Mouse (Mus musculus) liver, embryonic 15.5 days (tissue): ENCODE data around the gene Msi2. TPM values are rescaled to one million over a fixed set of nuclear protein-coding genes. Genes with fewer than 3 reads are reported as not detected.
A peak's percentile ranks its signal among the peaks of the same experiment; 100 is the strongest.

Source experiments
- ATAC-seq: fragments of 200-750 bp; cut with Nextera tagmentation; 2 replicates; pipeline ENCODE4 v1.8.0; 2017; ENCODE audit warnings: moderate number of reproducible peaks, mild to moderate bottlenecking, moderate library complexity; ENCODE audit not compliant: insufficient read depth
- H3K27ac ChIP-seq: fragments of 300-500 bp; sonication (generic); replicated peaks from 2 replicates; pipeline ENCODE4 v1.5.1; 2015; ENCODE audit warnings: mild to moderate bottlenecking, inconsistent platforms
- H3K27me3 ChIP-seq: fragments of 300-500 bp; sonication (generic); 2 replicates; pipeline ENCODE4 v1.6.1; 2015; ENCODE audit warnings: mild to moderate bottlenecking, inconsistent platforms
- H3K36me3 ChIP-seq: fragments of 300-500 bp; sonication (generic); replicated peaks from 2 replicates; pipeline ENCODE4 v1.6.1; 2015; ENCODE audit warnings: moderate library complexity, mild to moderate bottlenecking, inconsistent platforms
- H3K4me1 ChIP-seq: fragments of 300-500 bp; sonication (generic); replicated peaks from 2 replicates; pipeline ENCODE4 v1.6.1; 2015; ENCODE audit warnings: inconsistent platforms
- H3K4me2 ChIP-seq: fragments of 300-500 bp; sonication (generic); 2 replicates; pipeline ENCODE4 v1.6.1; 2015; ENCODE audit warnings: moderate library complexity, mild to moderate bottlenecking, inconsistent platforms
- H3K4me3 ChIP-seq: fragments of 300-500 bp; sonication (generic); replicated peaks from 2 replicates; pipeline ENCODE4 v1.5.1; 2015; ENCODE audit warnings: mild to moderate bottlenecking, inconsistent platforms
- H3K9ac ChIP-seq: fragments of 300-500 bp; sonication (generic); 2 replicates; pipeline ENCODE4 v1.6.1; 2015; ENCODE audit warnings: moderate library complexity, mild to moderate bottlenecking, inconsistent platforms
- H3K9me3 ChIP-seq: fragments of 300-500 bp; sonication (generic); replicated peaks from 2 replicates; pipeline ENCODE4 v1.6.1; 2016; ENCODE audit warnings: inconsistent platforms
- WGBS: fragments of 180-500 bp; shearing (Covaris S2); methylation state at CpG from one replicate; pipeline ENCODE4 v1.1.7; 2015; ENCODE audit warnings: mixed read lengths; ENCODE audit not compliant: insufficient replicate concordance; 5-methylcytosine and 5-hydroxymethylcytosine counted together
- polyA plus RNA-seq: library from polyadenylated mRNA; unstranded; fragments of >200 nt; fragmentation: Nextera tagmentation; extraction: Ambion mirVana; gene quantifications from 2 replicates; pipeline ENCODE4 v1.2.1, GENCODE M21; 2015

Msi2 gene
- polyA plus RNA-seq, 1 experiment from 2014 or later, result 3.1 TPM

DNA sequence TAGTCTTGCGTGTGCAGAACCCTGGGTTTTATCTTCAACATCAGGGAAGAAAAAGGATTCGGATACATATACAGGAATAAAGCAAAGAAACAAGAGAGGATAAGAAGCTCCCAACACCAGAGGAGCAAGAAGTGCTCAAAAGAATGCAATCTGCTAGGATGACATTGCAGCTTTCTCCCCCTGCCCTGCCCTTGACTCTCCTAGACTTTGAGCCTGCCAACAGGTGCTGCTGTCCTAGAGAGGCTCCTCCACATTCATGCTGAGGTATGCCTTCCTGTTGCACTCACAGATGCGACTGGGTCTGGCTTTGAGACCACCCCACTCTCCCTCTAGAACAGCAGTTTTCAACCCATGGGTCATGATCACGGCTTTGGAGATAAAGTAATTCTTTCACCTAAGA is 96.5 kb downstream of the Msi2 start:
- no peak overlapping the region for H3K4me2 ChIP-seq
- no peaks in the 10 kb centered on the region for H3K27me3 ChIP-seq
- peaks cover 65% of the 10 kb centered on the region for H3K4me1 ChIP-seq
- H3K27ac ChIP-seq, result no peak overlapping the region
- no peaks in the 10 kb centered on the region for H3K36me3 ChIP-seq
- H3K9me3 ChIP-seq, result no peaks in the 10 kb centered on the region
- no peak for ATAC-seq
- H3K4me3 ChIP-seq, result no peak overlapping the region
- 52% methylated on average over 4 of the region's 4 CpGs for WGBS
- no peak overlapping the region for H3K9ac ChIP-seq

DNA sequence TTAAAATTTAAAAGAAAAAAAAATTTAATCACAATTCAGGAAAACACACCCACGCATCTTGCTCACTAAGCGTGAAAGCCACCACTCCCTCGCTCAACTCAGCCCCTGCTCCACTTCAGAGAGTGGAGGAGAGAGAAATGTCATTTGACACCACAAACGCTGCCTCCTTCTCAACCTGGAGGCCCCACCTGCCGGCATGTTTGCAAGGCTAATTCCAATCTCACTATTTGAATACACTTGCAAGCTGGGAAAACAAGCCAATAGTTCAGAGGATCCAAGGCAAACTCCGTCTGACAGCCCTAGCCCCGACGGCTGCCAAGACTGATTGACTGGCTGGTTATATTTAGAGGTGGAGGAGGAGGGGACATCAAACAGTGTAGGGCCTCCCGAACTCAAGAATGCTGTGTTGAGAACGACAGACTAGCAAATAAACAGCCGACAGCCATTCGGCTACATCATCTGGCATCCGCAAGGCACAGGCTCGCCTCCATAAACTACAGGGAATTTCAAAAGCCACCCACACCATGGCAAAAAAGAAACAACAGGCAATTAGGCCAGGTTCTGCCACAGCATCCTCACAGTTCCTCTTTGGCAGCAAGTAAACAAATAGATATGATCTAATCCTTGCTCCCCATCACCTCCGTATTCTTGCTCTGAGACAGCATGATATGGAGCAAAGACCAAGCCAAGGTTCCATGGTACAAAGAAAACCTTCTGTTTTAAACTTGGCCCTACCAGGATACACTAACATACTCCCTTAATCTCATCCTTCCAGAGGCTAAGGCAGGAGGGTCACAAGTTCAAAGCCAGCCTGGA is 97.9 kb downstream of the Msi2 start:
- 44% methylated on average over 15 of the region's 15 CpGs for WGBS
- Histone ChIP-seq H3K4me3 (no peak overlapping the region), H3K9me3 (no peaks in the 10 kb centered on the region), H3K36me3 (no peaks in the 10 kb centered on the region), H3K4me1 (peaks cover 62% of the 10 kb centered on the region), H3K4me2 (no peak overlapping the region), H3K27ac (0 out of 2 replicates have a peak overlapping the region, but pooled peaks have one; percentile 19), H3K27me3 (no peaks in the 10 kb centered on the region), H3K9ac (no peak overlapping the region)
- ATAC-seq, result peak; percentile 54; the same call in 1 of the 2 replicates

DNA sequence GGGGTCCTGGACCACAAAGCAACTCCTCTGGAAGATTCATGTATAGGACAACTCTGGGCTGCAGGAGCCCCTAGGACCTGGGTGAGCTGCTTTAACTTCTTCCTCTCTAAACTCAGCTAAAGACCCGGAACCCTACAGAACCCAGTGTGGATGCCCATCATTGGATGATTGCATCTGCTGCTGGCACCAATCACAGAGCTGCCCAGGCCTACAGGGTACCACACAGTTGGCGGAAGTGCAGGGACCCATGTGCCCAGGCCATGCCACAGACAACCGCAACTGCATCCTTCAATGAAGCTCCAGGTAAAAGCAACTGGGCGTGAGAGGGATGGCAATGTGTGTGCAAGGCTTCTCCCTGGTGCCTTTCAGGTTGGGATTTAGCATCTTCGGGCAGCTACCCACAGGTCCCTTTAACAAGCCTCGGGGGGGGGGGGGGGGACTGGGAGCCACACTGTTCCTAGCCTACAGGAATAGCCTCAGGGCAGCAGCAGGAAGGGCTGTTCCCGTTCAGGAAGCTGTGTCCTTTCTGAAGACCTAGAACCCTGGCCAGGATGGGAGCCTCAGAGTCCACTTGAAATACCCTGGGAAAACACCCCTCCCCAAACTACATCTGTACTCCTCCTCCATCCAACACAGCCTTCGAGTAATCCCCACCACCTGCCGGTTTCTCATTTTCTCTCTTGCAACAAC is 98.7 kb downstream of the Msi2 start:
- H3K9ac ChIP-seq, result no peak overlapping the region
- no peak overlapping the region for H3K4me2 ChIP-seq
- H3K9me3 ChIP-seq, result no peaks in the 10 kb centered on the region
- H3K27me3 ChIP-seq, result no peaks in the 10 kb centered on the region
- 59% methylated on average over 9 of the region's 9 CpGs for WGBS
- no peak for ATAC-seq
- H3K4me3 ChIP-seq, result no peak overlapping the region
- H3K36me3 ChIP-seq, result no peaks in the 10 kb centered on the region
- no peak overlapping the region for H3K27ac ChIP-seq
- peaks cover 65% of the 10 kb centered on the region for H3K4me1 ChIP-seq

DNA sequence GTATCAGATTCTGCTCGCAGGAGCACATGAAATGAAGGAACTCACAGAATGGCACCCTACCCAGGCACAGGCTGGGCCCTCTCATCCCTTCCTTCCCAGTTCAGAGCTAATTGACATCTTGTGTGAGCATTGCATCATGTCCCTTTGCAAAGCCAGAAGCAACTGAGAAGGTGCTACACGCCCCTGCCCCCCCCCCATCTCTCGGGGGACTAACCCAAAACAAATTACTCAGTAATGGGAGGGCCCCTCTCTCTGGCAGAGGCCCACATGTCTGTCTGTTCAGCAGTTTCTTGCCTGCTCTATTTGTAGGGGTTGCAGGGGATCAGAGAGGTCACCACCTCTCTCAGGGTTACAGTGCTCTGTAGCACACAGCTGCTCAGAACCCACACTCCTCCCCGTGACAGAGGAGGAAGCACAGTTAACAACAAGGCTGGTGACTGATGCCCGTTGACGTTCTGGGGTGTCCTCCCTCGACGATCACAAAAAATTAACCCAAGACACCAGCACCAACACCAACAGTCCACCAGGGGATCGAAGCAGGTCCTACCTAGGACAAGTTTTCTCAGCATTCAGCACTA is 99.5 kb downstream of the Msi2 start:
- Histone ChIP-seq H3K4me2 (no peak overlapping the region), H3K9ac (no peak overlapping the region), H3K27me3 (no peaks in the 10 kb centered on the region), H3K4me3 (no peak overlapping the region), H3K4me1 (peaks cover 73% of the 10 kb centered on the region), H3K27ac (no peak overlapping the region), H3K36me3 (no peaks in the 10 kb centered on the region), H3K9me3 (no peaks in the 10 kb centered on the region)
- WGBS, result 24% methylated on average over 9 of the region's 9 CpGs
- ATAC-seq, result no peak; the same call in 1 of the 2 replicates

DNA sequence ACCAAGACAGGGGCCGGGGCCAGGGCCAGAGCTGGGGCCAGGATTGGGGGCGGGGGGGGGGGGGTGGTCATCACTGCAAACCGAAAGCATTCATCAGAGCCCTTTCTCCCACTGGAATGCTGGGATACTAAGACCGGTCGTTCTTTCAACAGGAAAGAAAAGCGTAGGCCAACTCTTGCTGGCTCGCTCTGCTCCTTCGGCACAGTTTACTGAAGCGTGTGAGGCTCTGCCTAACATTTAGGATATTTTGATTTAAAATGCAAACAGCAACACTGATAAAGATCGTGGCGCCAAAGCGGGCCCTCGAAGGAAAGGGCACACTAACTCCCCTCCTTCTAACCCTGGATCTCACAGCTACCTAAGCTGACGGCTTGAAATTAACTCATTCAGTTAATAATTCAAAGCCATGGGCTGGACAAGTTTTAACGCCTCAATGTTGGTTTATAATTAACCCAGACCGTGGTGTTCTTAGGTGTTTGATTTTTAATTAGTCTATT is 100.3 kb downstream of the Msi2 start:
- Histone ChIP-seq H3K4me3 (no peak overlapping the region), H3K9me3 (no peaks in the 10 kb centered on the region), H3K36me3 (no peaks in the 10 kb centered on the region), H3K9ac (no peak overlapping the region), H3K27me3 (no peaks in the 10 kb centered on the region), H3K4me2 (no peak overlapping the region), H3K4me1 (peaks cover 73% of the 10 kb centered on the region), H3K27ac (peak overlapping the region; percentile 9; the same call in 1 of the 2 replicates)
- 65% methylated on average over 16 of the region's 16 CpGs for WGBS
- ATAC-seq, result no peak

DNA sequence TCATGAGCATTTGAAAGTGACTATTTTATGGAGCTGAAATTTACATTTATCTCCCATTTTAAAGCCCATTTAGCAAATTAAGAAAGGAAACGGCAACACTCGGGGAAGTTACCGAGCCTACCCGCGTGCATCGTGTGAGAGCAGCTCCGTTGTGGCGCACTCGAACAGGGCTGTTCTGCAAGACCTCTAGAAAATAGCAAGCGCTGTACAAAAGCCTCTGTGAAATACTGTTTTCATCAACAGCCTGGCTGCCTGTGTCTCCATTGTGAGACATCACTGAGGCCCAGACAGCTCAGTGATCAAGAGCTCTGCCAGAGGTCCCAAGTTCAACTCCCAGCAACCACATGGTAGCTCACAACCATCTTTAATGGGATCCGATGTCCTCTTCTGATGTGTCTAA is 100.9 kb downstream of the Msi2 start:
- WGBS, result 87% methylated on average over 11 of the region's 11 CpGs
- no peak overlapping the region for H3K4me2 ChIP-seq

DNA sequence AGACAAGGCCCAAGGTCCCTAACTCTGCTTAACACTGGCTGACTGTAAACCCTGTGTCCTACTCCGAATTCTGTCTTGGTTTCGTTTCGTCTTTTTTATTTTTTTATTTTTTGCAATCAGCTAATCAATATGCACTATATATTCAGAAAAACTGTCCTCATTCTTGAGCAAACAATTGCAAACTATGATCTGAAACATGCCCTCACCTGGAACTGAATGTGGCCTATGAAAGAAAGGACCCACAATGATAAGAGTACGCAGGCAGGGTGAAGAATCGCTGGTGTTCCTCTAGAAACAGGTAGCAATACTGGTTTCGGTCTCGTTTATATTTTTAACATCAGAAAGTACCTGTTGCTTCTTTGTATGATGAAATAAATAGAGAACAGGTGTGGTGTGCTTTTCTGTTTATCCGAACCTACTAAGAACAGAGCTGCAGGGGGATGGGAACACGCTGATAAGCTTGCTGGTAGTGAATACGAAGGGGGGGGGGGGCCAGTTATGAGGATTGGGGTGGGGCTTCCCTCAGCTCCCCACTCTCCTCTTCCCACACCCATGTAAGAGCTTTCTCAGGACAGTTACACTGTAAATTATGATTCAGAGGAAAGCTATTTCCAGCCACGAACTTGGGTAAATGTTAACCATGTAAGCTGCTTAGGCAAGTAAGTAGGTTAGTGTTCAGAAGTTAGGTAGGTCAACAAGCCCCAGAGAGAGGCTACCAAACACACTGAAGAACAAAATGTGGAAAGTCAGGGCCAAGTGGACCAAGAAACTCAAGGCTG is 103.6 kb downstream of the Msi2 start:
- no peaks in the 10 kb centered on the region for H3K36me3 ChIP-seq
- H3K27ac ChIP-seq, result peak overlapping the region; percentile 61
- 35% methylated on average over 11 of the region's 11 CpGs for WGBS
- H3K4me3 ChIP-seq, result peak overlapping the region; percentile 9; the same call in 1 of the 2 replicates
- H3K27me3 ChIP-seq, result no peaks in the 10 kb centered on the region
- no peaks in the 10 kb centered on the region for H3K9me3 ChIP-seq
- 0 out of 2 replicates have a peak overlapping the region, but pooled peaks have one; percentile 1 for H3K9ac ChIP-seq
- H3K4me2 ChIP-seq, result peak overlapping the region; percentile 54
- peaks cover 69% of the 10 kb centered on the region for H3K4me1 ChIP-seq
- ATAC-seq, result peak; percentile 43

More for the DNA sequence above, 100.9 kb downstream of the Msi2 start:
- no peak for ATAC-seq
- Histone ChIP-seq H3K27me3 (no peaks in the 10 kb centered on the region), H3K36me3 (no peaks in the 10 kb centered on the region), H3K4me3 (no peak overlapping the region), H3K4me1 (peaks cover 75% of the 10 kb centered on the region), H3K9me3 (no peaks in the 10 kb centered on the region), H3K9ac (no peak overlapping the region), H3K27ac (no peak overlapping the region)

DNA sequence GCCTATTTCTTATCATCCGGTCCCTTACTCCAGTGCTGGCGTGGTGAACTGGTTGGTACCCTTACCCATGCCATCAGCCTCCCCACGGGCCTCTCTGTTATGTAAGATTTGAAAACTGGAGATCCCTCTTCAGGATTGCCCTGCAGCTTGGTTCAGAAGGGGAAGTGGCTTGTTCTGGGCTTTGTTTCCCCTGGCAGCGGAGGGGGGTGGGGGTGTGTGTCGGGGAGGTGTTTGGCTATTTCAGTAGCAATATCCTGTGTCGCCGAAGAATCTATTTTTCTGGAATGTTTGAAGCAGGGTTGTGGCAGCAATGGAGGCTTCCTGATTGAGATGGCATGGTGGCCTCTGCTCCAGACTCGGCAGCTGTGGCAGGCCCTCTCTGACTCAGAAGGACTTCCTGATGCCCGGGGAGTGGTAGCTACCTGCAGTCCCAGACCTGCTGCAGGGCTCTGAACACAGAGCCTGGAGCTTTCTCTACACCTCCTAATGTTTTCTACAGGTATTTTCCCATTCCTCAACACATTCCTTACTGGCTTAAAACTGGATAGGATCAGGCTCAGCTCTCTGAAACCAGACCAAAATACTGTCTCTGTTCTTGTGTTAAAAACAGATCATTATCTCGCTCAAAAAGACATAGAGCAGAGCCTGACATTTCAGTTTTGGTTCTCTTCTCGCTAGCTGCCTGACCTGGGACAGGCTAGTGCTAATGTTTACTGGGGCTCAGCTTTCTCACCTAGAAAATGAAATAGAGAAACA is 104.4 kb downstream of the Msi2 start:
- 8% methylated on average over 11 of the region's 11 CpGs for WGBS
- no peaks in the 10 kb centered on the region for H3K9me3 ChIP-seq
- no peak; the same call in 1 of the 2 replicates for ATAC-seq
- H3K4me2 ChIP-seq, result peak overlapping the region; percentile 54
- peak overlapping the region; percentile 9; the same call in 1 of the 2 replicates for H3K4me3 ChIP-seq
- H3K36me3 ChIP-seq, result no peaks in the 10 kb centered on the region
- H3K27ac ChIP-seq, result peak overlapping the region; percentile 61
- peaks cover 69% of the 10 kb centered on the region for H3K4me1 ChIP-seq
- H3K9ac ChIP-seq, result 0 out of 2 replicates have a peak overlapping the region, but pooled peaks have one; percentile 1
- no peaks in the 10 kb centered on the region for H3K27me3 ChIP-seq

DNA sequence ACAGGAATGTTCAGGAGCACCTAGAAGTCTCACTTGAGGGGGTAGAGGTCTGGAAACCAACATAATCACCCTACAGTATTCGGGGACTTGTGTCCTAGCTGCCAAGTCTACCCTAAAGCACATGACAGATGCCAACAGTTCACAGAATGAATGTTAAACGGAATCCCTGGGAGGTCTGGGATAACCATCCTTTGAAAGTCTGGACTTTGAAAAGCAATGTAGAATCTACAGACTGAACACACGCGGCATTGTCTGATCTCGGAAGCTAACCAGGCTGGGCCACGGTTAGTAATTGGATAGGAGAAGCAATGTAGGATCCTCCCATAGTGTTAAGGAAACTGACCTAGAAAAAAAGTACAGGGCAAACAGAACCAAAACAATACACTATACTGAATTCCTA is 105.3 kb downstream of the Msi2 start:
- no peaks in the 10 kb centered on the region for H3K9me3 ChIP-seq
- no peak overlapping the region for H3K4me2 ChIP-seq
- WGBS, result 74% methylated on average over 6 of the region's 6 CpGs
- ATAC-seq, result no peak
- H3K4me3 ChIP-seq, result no peak overlapping the region
- no peak overlapping the region for H3K27ac ChIP-seq
- no peak overlapping the region for H3K9ac ChIP-seq
- peaks cover 70% of the 10 kb centered on the region for H3K4me1 ChIP-seq
- H3K27me3 ChIP-seq, result no peaks in the 10 kb centered on the region
- no peaks in the 10 kb centered on the region for H3K36me3 ChIP-seq

DNA sequence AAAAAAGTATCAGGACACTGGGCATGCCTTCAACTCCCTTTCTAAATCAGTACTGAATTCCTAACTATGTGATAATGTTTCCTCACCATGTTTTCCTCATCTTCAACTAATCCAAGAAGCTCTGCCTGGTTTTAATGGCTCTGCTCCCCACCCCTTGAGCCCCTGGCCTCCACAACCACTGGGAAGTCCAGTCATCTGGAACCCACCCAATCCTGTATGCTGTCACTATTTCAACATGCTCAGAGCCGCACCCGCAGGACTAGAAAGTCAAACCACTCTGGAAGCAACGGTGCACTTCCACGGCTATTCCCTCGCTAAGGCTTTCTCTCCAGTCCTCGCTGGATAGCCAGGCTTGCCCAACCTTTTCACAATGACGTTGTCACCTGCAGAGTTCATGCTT is 106.2 kb downstream of the Msi2 start:
- Histone ChIP-seq H3K36me3 (no peaks in the 10 kb centered on the region), H3K9me3 (no peaks in the 10 kb centered on the region), H3K9ac (no peak overlapping the region), H3K27me3 (no peaks in the 10 kb centered on the region), H3K27ac (no peak overlapping the region), H3K4me3 (no peak overlapping the region), H3K4me2 (no peak overlapping the region), H3K4me1 (peaks cover 73% of the 10 kb centered on the region)
- 88% methylated on average over 7 of the region's 7 CpGs for WGBS
- no peak for ATAC-seq
